Mouse (Mus musculus) embryonic facial prominence, embryonic 15.5 days (tissue): ENCODE measurements around the gene BC037034. TPM values are rescaled to one million over a fixed set of nuclear protein-coding genes. Genes with fewer than 3 reads are reported as not detected.
"Not testable (repeated sequence)": the region's sequence is repeated elsewhere in the genome, so short reads cannot be mapped to it uniquely, and the experiment has no call there.

ENCODE experiments used
- ATAC-seq: fragments of 200-750 bp; cut with Nextera tagmentation; 2 replicates; pipeline ENCODE4 v1.8.0; 2017; ENCODE audit warnings: low read depth, moderate TSS enrichment; ENCODE audit not compliant: insufficient number of reproducible peaks, low FRiP score, low TSS enrichment
- H3K27ac ChIP-seq: fragments of 300-500 bp; sonication (generic); replicated peaks from 2 replicates; pipeline ENCODE4 v1.5.1; 2015; ENCODE audit warnings: mild to moderate bottlenecking, inconsistent platforms
- H3K27me3 ChIP-seq: fragments of 300-500 bp; sonication (generic); 2 replicates; pipeline ENCODE4 v1.6.1; 2015; ENCODE audit warnings: inconsistent platforms
- H3K36me3 ChIP-seq: fragments of 300-500 bp; sonication (generic); 2 replicates; pipeline ENCODE4 v1.6.1; 2015; ENCODE audit warnings: mild to moderate bottlenecking, inconsistent platforms
- H3K4me1 ChIP-seq: fragments of 300-500 bp; sonication (generic); 2 replicates; pipeline ENCODE4 v1.6.1; 2015; ENCODE audit warnings: inconsistent platforms
- H3K4me2 ChIP-seq: fragments of 300-500 bp; sonication (generic); replicated peaks from 2 replicates; pipeline ENCODE4 v1.6.1; 2015; ENCODE audit warnings: mild to moderate bottlenecking, inconsistent platforms
- H3K4me3 ChIP-seq: fragments of 300-500 bp; sonication (generic); replicated peaks from 2 replicates; pipeline ENCODE4 v1.5.1; 2015; ENCODE audit warnings: mild to moderate bottlenecking, inconsistent platforms
- H3K9ac ChIP-seq: fragments of 300-500 bp; sonication (generic); 2 replicates; pipeline ENCODE4 v1.6.1; 2015; ENCODE audit warnings: inconsistent platforms
- H3K9me3 ChIP-seq: fragments of 300-500 bp; sonication (generic); replicated peaks from 2 replicates; pipeline ENCODE4 v1.6.1; 2016; ENCODE audit warnings: inconsistent platforms
- whole genome bisulfite sequencing: fragments of 180-500 bp; shearing (Covaris S2); methylation state at CpG from one replicate; pipeline ENCODE4 v1.1.7; 2015; 5-methylcytosine and 5-hydroxymethylcytosine counted together
- polyA plus RNA-seq: library from polyadenylated mRNA; unstranded; fragments of >200 nt; fragmentation: Nextera tagmentation; extraction: Ambion mirVana; gene quantifications from 2 replicates; pipeline ENCODE4 v1.2.1, GENCODE M21; 2015

BC037034 gene
- polyA plus RNA-seq, 1 experiment from 2014 or later: 7.7 TPM

DNA sequence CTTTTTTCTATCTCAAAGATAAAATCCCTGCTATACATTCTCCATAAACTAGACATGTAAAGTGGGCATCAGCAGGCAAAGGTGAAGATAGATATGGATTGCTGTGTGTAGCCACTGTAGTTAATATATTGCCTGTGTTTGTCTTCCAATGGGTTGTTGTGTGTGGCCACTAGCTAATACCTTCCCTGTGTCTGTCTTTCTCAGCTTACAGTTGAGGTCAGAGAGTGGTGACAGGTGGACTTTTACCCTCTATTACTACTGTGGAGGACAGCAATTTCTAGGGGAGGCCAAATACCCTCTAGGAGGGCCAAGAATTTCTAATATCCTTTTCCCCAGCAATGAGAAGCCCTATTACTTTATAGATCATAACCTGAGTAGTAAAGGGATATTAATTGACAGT lies 29.6 kb downstream of the BC037034 start:
- Histone ChIP-seq H3K27ac (no peak overlapping the region), H3K4me2 (no peak overlapping the region), H3K4me1 (no peaks in the 10 kb centered on the region), H3K27me3 (no peaks in the 10 kb centered on the region), H3K9ac (no peak overlapping the region), H3K9me3 (no peaks in the 10 kb centered on the region), H3K36me3 (no peaks in the 10 kb centered on the region), H3K4me3 (no peak overlapping the region)
- no peak for ATAC-seq

DNA sequence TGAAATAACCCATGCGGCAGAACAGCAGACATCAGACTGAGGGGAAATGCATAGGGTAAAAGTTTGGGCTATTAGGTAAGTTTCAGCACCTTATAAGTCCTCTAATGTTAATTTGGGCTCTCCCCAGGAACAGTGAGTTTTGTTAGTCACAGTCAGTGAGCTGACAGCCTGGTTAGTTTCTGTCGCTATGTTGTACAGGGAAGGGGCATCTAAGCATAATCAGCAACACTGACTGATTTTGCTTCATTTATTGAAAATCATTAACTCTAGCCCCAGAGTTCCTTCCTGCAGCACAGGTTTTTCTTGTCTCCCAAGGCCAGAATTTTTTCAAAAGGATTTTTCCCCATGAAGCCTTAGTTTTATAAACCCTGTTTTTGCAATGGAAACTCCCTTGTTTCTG lies 30.1 kb downstream of the BC037034 start:
- WGBS: 80% methylated on average over 2 of the region's 2 CpGs
- H3K4me3 ChIP-seq: no peak overlapping the region
- no peaks in the 10 kb centered on the region for H3K36me3 ChIP-seq
- H3K27ac ChIP-seq: no peak overlapping the region
- no peak overlapping the region for H3K4me2 ChIP-seq
- H3K9ac ChIP-seq: no peak overlapping the region
- H3K27me3 ChIP-seq: no peaks in the 10 kb centered on the region
- H3K9me3 ChIP-seq: no peaks in the 10 kb centered on the region
- H3K4me1 ChIP-seq: no peaks in the 10 kb centered on the region
- ATAC-seq: no peak

DNA sequence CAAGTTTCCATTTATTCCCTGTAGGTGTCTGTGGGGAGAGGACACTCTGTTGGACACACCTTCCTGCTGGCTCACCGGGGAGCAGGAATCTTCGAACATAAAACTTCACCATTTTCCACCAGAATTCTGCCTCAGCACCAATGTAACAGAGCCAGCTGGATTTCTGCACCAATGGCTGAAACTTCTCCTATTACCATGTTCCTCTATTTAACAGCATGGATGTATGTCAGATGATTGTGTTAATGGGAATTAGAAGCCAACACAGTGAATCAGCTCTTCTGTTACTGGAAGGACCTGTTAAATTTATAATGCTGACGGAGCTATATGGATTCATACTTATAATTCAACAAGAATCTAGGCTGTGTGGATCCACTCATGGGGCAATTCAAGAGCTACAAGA lies 34.3 kb downstream of the BC037034 start:
- ATAC-seq: no peak
- 88% methylated on average over 3 of the region's 3 CpGs for WGBS
- no peak overlapping the region for H3K4me3 ChIP-seq
- H3K27me3 ChIP-seq: no peaks in the 10 kb centered on the region
- H3K36me3 ChIP-seq: no peaks in the 10 kb centered on the region
- H3K4me2 ChIP-seq: no peak overlapping the region
- H3K4me1 ChIP-seq: no peaks in the 10 kb centered on the region
- no peaks in the 10 kb centered on the region for H3K9me3 ChIP-seq
- no peak overlapping the region for H3K9ac ChIP-seq
- no peak overlapping the region for H3K27ac ChIP-seq

DNA sequence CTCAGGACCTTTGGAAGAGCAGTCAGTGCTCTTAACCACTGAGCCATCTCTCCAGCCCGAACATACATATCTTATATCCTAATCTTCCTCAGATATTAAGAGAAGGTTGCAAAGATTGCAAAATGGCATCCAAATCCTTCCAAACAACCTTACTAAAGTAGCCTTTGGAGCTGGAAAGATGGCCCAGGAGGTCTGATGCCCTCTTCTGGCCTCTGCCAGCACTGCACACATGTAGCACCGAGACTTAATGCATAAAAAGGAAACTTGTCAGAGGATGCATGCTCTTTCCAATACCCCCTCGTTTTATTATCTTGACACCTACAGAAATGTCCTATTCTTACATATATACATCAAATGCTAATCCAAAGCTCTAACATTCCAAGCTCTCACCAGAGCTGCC lies 35.8 kb downstream of the BC037034 start:
- Histone ChIP-seq H3K36me3 (no peaks in the 10 kb centered on the region), H3K4me1 (no peaks in the 10 kb centered on the region), H3K4me2 (no peak overlapping the region), H3K9ac (no peak overlapping the region), H3K27me3 (no peaks in the 10 kb centered on the region), H3K9me3 (no peaks in the 10 kb centered on the region), H3K27ac (no peak overlapping the region), H3K4me3 (no peak overlapping the region)
- 59% methylated on average over 3 of the region's 3 CpGs for WGBS
- no peak for ATAC-seq

DNA sequence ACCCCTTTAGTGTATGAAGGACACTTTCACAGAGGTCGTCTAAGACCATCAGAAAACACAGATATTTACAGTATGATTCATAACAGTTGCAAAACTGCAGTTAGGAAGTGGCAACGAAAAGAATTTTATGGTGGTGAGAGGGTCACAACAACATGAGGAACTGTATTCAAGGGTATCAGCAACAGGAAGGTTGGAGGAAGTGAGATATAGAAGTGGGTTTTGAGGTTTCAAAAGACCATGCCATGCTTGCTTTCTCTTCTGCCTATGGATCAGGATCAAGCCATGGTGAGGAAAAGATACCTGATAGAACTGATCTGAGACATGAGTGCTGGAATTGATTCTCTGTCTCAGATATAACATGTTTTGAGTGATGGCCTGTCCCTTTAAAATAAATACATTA lies 36.5 kb downstream of the BC037034 start:
- Histone ChIP-seq H3K27me3 (no peaks in the 10 kb centered on the region), H3K36me3 (no peaks in the 10 kb centered on the region), H3K4me2 (no peak overlapping the region), H3K9ac (no peak overlapping the region), H3K4me3 (no peak overlapping the region), H3K27ac (no peak overlapping the region), H3K4me1 (no peaks in the 10 kb centered on the region), H3K9me3 (no peaks in the 10 kb centered on the region)
- 49% methylated on average over 2 of the region's 2 CpGs for WGBS
- ATAC-seq: no peak

DNA sequence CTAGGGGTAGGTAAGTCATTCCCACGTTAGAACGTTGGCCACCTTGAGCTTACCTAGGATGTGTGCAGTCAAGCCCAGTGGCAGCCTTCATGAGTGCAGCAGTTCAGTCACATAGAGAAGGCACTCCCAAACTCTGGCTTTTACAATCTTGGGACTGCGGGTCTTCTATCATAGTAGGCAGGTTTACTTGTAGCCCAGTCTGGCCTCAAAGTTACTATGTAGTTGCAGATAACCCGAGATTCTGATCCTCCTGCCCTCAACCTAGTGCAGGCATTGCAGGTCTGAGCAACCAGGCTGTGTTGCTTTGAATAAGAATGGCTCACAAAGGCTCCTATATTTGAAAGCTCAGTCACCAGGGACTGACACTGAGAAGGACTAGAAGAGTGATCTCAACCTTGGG lies 37.3 kb downstream of the BC037034 start:
- 67% methylated on average over 4 of the region's 4 CpGs for WGBS
- Histone ChIP-seq H3K27ac (no peak overlapping the region), H3K27me3 (no peaks in the 10 kb centered on the region), H3K4me1 (no peaks in the 10 kb centered on the region), H3K4me2 (no peak overlapping the region), H3K4me3 (no peak overlapping the region), H3K9me3 (no peaks in the 10 kb centered on the region), H3K36me3 (no peaks in the 10 kb centered on the region), H3K9ac (no peak overlapping the region)
- ATAC-seq: no peak

DNA sequence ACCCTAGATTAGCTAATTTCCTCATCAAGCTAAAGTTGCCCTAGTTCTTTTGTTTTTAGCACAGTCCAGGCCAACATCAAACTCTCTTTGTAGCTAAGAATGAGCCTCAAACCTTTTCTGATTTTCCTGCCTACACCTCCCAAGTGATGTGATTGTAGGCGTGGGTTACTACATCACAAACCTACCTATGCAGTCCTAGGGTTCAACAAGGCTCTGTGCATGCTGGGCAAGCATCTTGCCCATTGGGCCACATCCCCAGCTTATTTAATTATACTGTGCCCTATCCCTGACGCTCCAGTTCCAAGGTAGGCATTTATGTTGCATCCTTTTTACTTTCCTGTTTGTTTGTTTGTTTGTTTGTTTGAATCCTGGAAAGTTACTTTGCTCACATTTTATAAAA lies 38.1 kb downstream of the BC037034 start, which contains the start of gene Nxpe5:
Gene Nxpe5 (plus strand): TSS at position 199 of the 400 bp plus-strand sequence.
- Histone ChIP-seq H3K4me3 (no peak within 1 kb of the TSS), H3K9ac (no peak within 1 kb of the TSS), H3K27me3 (no peaks in the 10 kb centered on the region), H3K36me3 (no peaks in the 10 kb centered on the region), H3K4me1 (no peaks in the 10 kb centered on the region), H3K27ac (no peak within 1 kb of the TSS), H3K4me2 (no peak within 1 kb of the TSS), H3K9me3 (no peaks in the 10 kb centered on the region)
- ATAC-seq: no peak
- WGBS: 62% methylated on average over 2 of the region's 2 CpGs

DNA sequence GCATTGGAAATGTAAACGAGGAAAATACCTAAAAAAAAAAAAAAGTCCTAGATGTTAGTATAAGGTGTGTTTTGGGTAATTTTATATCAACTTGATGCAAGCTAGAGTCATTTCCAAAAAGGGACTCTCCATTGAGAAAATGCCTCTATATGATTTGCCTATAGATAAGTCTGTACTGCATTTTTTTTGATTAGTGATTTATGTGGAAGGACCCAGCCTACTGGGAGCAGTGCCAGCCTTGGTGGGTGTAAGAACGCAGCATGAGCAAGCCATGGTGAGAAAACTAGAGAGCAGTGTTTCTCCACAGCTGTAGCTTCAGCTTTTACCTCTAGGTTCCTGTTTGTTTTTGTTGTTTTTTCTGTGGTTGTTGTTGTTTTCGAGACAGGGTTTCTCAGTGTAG lies 40.5 kb downstream of the BC037034 start:
- ATAC-seq: no peak
- H3K4me3 ChIP-seq: no peak overlapping the region
- H3K9me3 ChIP-seq: no peaks in the 10 kb centered on the region
- WGBS: 51% methylated on average over 3 of the region's 3 CpGs
- no peak overlapping the region for H3K4me2 ChIP-seq
- H3K27ac ChIP-seq: no peak overlapping the region
- no peak overlapping the region for H3K9ac ChIP-seq
- no peaks in the 10 kb centered on the region for H3K4me1 ChIP-seq
- H3K36me3 ChIP-seq: no peaks in the 10 kb centered on the region
- H3K27me3 ChIP-seq: no peaks in the 10 kb centered on the region

DNA sequence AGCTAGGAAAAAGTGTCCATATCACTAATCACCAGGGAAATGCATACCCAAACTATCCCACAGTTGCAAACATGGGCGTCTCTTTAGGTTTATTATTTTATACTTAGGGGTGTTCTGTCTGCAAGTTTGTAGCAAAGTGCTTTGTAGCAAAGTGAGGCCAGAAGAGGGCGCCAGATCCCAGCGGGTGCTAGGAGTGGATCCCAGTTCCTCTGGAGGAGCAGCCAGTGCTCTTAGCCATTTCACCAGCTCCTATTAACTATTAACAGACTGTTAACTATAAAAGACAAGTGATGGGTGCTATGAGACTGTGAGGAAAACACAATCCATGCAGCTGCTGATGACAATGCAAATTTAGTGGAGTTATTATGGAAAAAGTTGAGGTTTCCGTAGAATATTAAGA lies 41.7 kb downstream of the BC037034 start:
- WGBS: 24% methylated on average over 4 of the region's 4 CpGs
- no peak overlapping the region for H3K4me3 ChIP-seq
- H3K27me3 ChIP-seq: no peaks in the 10 kb centered on the region
- H3K4me1 ChIP-seq: no peaks in the 10 kb centered on the region
- no peak overlapping the region for H3K27ac ChIP-seq
- ATAC-seq: no peak
- H3K9me3 ChIP-seq: no peaks in the 10 kb centered on the region
- no peak overlapping the region for H3K9ac ChIP-seq
- H3K36me3 ChIP-seq: no peaks in the 10 kb centered on the region
- no peak overlapping the region for H3K4me2 ChIP-seq

DNA sequence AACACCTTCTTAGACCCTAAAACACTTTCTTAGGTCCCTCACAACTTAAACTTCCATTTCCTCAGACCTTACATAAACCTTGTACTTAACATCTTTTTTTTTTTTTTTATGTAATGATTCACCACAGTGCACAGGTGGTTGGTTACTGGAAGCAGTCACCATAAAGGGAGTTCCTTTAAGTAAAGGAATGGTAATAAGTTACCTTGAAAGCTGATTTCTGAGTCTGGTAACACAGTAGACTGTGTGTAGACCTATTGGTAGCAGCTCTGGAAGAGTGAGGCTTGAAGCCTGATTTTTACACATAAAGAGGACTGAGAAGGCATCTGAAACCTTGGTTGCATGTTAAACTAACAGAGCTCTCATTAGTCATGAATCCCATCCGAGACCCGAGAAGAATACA lies 44.0 kb downstream of the BC037034 start:
- WGBS: 62% methylated on average over 2 of the region's 2 CpGs
- H3K27me3 ChIP-seq: no peaks in the 10 kb centered on the region

DNA sequence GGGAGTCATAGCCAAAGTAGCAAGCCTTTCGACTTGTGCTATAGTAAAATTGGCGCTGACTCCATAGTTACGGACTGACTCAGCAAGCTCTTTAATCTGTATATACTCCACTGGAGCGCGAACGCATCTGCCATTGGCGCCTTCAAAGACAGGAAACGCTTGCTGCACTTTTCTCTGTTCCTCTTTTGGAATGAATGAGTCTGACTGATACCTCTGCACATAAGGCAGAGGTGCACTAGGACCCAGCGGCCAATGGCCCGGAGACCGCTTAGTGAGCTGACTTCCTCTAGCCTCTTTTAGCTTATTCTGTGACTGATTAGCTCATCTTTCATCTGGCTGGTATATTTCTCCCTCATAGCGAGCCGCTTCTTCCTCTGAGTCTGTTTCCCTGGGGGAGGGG lies 47.2 kb downstream of the BC037034 start:
- not testable (repeated sequence) for H3K4me1 ChIP-seq, H3K27ac ChIP-seq, H3K9me3 ChIP-seq, ATAC-seq, H3K4me2 ChIP-seq, H3K36me3 ChIP-seq, H3K9ac ChIP-seq, H3K27me3 ChIP-seq, H3K4me3 ChIP-seq
- WGBS: 88% methylated on average over 13 of the region's 13 CpGs

More for the DNA sequence above, 44.0 kb downstream of the BC037034 start:
- no peak for ATAC-seq
- H3K4me3 ChIP-seq: no peak overlapping the region
- H3K9ac ChIP-seq: no peak overlapping the region
- no peaks in the 10 kb centered on the region for H3K36me3 ChIP-seq
- H3K9me3 ChIP-seq: 0 out of 2 replicates have a peak, but pooled peaks cover 6% of the 10 kb centered on the region
- no peak overlapping the region for H3K27ac ChIP-seq
- no peak overlapping the region for H3K4me2 ChIP-seq
- H3K4me1 ChIP-seq: no peaks in the 10 kb centered on the region
